Mouse (Mus musculus) cerebellum, adult 2 months (tissue): ENCODE results near the gene Hoxa13.

Experiments
- CTCF ChIP-seq: fragments of 200-500 bp; IDR thresholded peaks from 2 replicates; pipeline ENCODE4 v1.5.1; 2011; ENCODE audit warnings: low read depth, mild to moderate bottlenecking, control low read depth, low read length, moderate library complexity, borderline replicate concordance; ENCODE audit not compliant: insufficient read depth
- POLR2A ChIP-seq: fragments of 200-500 bp; IDR thresholded peaks from 2 replicates; pipeline ENCODE4 v1.6.1; 2011; ENCODE audit warnings: low read length, control low read depth, borderline replicate concordance; ENCODE audit not compliant: insufficient read depth

- TF ChIP-seq POLR2A, result no peak
- no peak for TF ChIP-seq CTCF
These were observed 6.5 kb upstream of the Hoxa13 start for GRCm38 (mm10) chr6:52267221-52267620.
